Mouse (Mus musculus) midbrain, postnatal 0 days (tissue): Measurements from ENCODE around the gene Rec114. TPM values are rescaled to one million over a fixed set of nuclear protein-coding genes. Genes with fewer than 3 reads are reported as not detected.

Experiments
- ATAC-seq: fragments of 200-750 bp; cut with Nextera tagmentation; 2 replicates; pipeline ENCODE4 v1.8.0; 2017; ENCODE audit warnings: moderate number of reproducible peaks, mild to moderate bottlenecking, moderate TSS enrichment, moderate library complexity; ENCODE audit not compliant: low FRiP score
- DNase-seq: peaks from one replicate; pipeline ENCODE4 v3.0.0-alpha.2; 2015; ENCODE audit warnings: low spot score
- H3K27ac ChIP-seq: fragments of 300-500 bp; sonication (generic); 2 replicates; pipeline ENCODE4 v1.5.1; 2014; ENCODE audit warnings: low read depth, mild to moderate bottlenecking, low read length, mixed read lengths
- H3K27me3 ChIP-seq: fragments of 300-500 bp; sonication (generic); 2 replicates; pipeline ENCODE4 v1.6.1; 2014; ENCODE audit warnings: low read length, control low read depth, mixed read lengths; ENCODE audit not compliant: insufficient read depth
- H3K36me3 ChIP-seq: fragments of 300-500 bp; sonication (generic); 2 replicates; pipeline ENCODE4 v1.6.1; 2014; ENCODE audit warnings: low read length, control low read depth, mixed read lengths; ENCODE audit not compliant: insufficient read depth
- H3K4me1 ChIP-seq: fragments of 300-500 bp; sonication (generic); 2 replicates; pipeline ENCODE4 v1.6.1; 2014; ENCODE audit warnings: mild to moderate bottlenecking, control low read depth, antibody characterized with exemption, low read length, mixed read lengths; ENCODE audit not compliant: insufficient read depth
- H3K4me2 ChIP-seq: fragments of 300-500 bp; sonication (generic); 2 replicates; pipeline ENCODE4 v1.6.1; 2014; ENCODE audit warnings: low read depth, mild to moderate bottlenecking, low read length, mixed read lengths; ENCODE audit not compliant: poor library complexity, severe bottlenecking
- H3K4me3 ChIP-seq: fragments of 300-500 bp; sonication (generic); 2 replicates; pipeline ENCODE4 v1.5.1; 2014; ENCODE audit warnings: low read depth, mild to moderate bottlenecking, low read length, moderate library complexity
- H3K9ac ChIP-seq: fragments of 300-500 bp; sonication (generic); replicated peaks from 2 replicates; pipeline ENCODE4 v1.6.1; 2014; ENCODE audit warnings: mild to moderate bottlenecking, low read length, moderate library complexity, mixed read lengths; ENCODE audit not compliant: poor library complexity, severe bottlenecking
- H3K9me3 ChIP-seq: fragments of 300-500 bp; sonication (generic); 2 replicates; pipeline ENCODE4 v1.6.1; 2016; ENCODE audit warnings: low read length, control low read depth
- CTCF ChIP-seq: IDR thresholded peaks from 2 replicates; pipeline ENCODE4 v1.5.1; 2016; ENCODE audit warnings: antibody characterized with exemption, mild to moderate bottlenecking
- WGBS: fragments of 180-500 bp; shearing (Covaris S2); extraction: QIAGEN DNeasy Blood & Tissue Kit; methylation state at CpG from one replicate; pipeline ENCODE4 v1.1.7; 2014; 5-methylcytosine and 5-hydroxymethylcytosine counted together
- polyA plus RNA-seq: library from polyadenylated mRNA; unstranded; fragments of >200 nt; fragmentation: Nextera tagmentation; extraction: Ambion mirVana; gene quantifications from 2 replicates; pipeline ENCODE4 v1.2.1, GENCODE M21; 2015
- total RNA-seq: library from RNA; depleted of rRNA; stranded (reverse); fragments of >200 nt; gene quantifications from 2 replicates; pipeline ENCODE4 v1.2.3, GENCODE M21; 2014

Gene Rec114
- total and polyA plus RNA-seq, 2 experiments from 2014 or later: 0.16 to 1.9 TPM

- ATAC-seq: no peak
- no peaks in the 10 kb centered on the region for H3K36me3 ChIP-seq
- no peak overlapping the region for H3K4me3 ChIP-seq
- TF ChIP-seq CTCF: no peak
- H3K4me1 ChIP-seq: no peaks in the 10 kb centered on the region
- no peak overlapping the region for H3K27ac ChIP-seq
- no peaks in the 10 kb centered on the region for H3K9me3 ChIP-seq
- H3K27me3 ChIP-seq: no peaks in the 10 kb centered on the region
- no peak for DNase-seq
- H3K4me2 ChIP-seq: no peak overlapping the region
- WGBS: 61% methylated on average over 5 of the region's 5 CpGs
- no peak overlapping the region for H3K9ac ChIP-seq
These were observed 20.6 kb upstream of the Rec114 start for GRCm38 (mm10) chr9:58764354-58764753.

- DNase-seq (no peak), ATAC-seq (no peak)
- Histone ChIP-seq H3K27me3 (no peaks in the 10 kb centered on the region), H3K27ac (no peak overlapping the region), H3K4me3 (no peak overlapping the region), H3K9me3 (no peaks in the 10 kb centered on the region), H3K4me2 (no peak overlapping the region), H3K4me1 (no peaks in the 10 kb centered on the region), H3K9ac (no peak overlapping the region), H3K36me3 (no peaks in the 10 kb centered on the region)
- TF ChIP-seq CTCF: no peak
- WGBS: 90% methylated on average over 4 of the region's 4 CpGs
These were observed 19.4 kb upstream of the Rec114 start for GRCm38 (mm10) chr9:58763114-58763513.

GRCm38 (mm10) chr9:58762086-58762485 is 18.3 kb upstream of the Rec114 start:
- Histone ChIP-seq H3K4me3 (no peak overlapping the region), H3K9me3 (no peaks in the 10 kb centered on the region), H3K27me3 (no peaks in the 10 kb centered on the region), H3K4me2 (no peak overlapping the region), H3K9ac (no peak overlapping the region), H3K4me1 (no peaks in the 10 kb centered on the region), H3K27ac (no peak overlapping the region), H3K36me3 (no peaks in the 10 kb centered on the region)
- 55% methylated on average over 2 of the region's 2 CpGs for WGBS
- no peak for DNase-seq
- no peak for ATAC-seq
- no peak for TF ChIP-seq CTCF

- no peaks in the 10 kb centered on the region for H3K36me3 ChIP-seq
- no peaks in the 10 kb centered on the region for H3K4me1 ChIP-seq
- H3K9me3 ChIP-seq: no peaks in the 10 kb centered on the region
- ATAC-seq (no peak), DNase-seq (no peak)
- H3K27ac ChIP-seq: no peak overlapping the region
- TF ChIP-seq CTCF: no peak
- no peaks in the 10 kb centered on the region for H3K27me3 ChIP-seq
- H3K9ac ChIP-seq: no peak overlapping the region
- H3K4me3 ChIP-seq: no peak overlapping the region
- no peak overlapping the region for H3K4me2 ChIP-seq
- 90% methylated on average over 7 of the region's 7 CpGs for WGBS
These were observed 15.0 kb upstream of the Rec114 start for GRCm38 (mm10) chr9:58758754-58759153.

- Histone ChIP-seq H3K4me3 (no peak overlapping the region), H3K9me3 (no peaks in the 10 kb centered on the region), H3K4me1 (no peaks in the 10 kb centered on the region), H3K4me2 (no peak overlapping the region), H3K27me3 (no peaks in the 10 kb centered on the region), H3K36me3 (no peaks in the 10 kb centered on the region), H3K27ac (no peak overlapping the region), H3K9ac (no peak overlapping the region)
- DNase-seq (no peak), ATAC-seq (no peak)
- 0 out of 2 replicates have a peak, but pooled peaks have one; percentile 11 for TF ChIP-seq CTCF
- WGBS: 77% methylated on average over 12 of the region's 12 CpGs
These were observed 12.8 kb upstream of the Rec114 start for GRCm38 (mm10) chr9:58756371-58757132.

- TF ChIP-seq CTCF: no peak
- ATAC-seq: no peak
- H3K27me3 ChIP-seq: no peaks in the 10 kb centered on the region
- DNase-seq: peak; percentile 38
- H3K4me3 ChIP-seq: no peak overlapping the region
- WGBS: 71% methylated on average over 1 of the region's 1 CpGs
- no peaks in the 10 kb centered on the region for H3K36me3 ChIP-seq
- H3K4me1 ChIP-seq: no peaks in the 10 kb centered on the region
- no peak overlapping the region for H3K27ac ChIP-seq
- H3K9ac ChIP-seq: no peak overlapping the region
- H3K4me2 ChIP-seq: no peak overlapping the region
- no peaks in the 10 kb centered on the region for H3K9me3 ChIP-seq
These were observed 9.8 kb upstream of the Rec114 start for GRCm38 (mm10) chr9:58753606-58754005.
